Mouse (Mus musculus) right cerebral cortex, postnatal 25 days (tissue): ENCODE results near the gene Ntn5.

ENCODE experiments used
- DNase-seq: peaks from one replicate; pipeline ENCODE4 v3.0.0; 2022

The Ntn5 gene

DNA sequence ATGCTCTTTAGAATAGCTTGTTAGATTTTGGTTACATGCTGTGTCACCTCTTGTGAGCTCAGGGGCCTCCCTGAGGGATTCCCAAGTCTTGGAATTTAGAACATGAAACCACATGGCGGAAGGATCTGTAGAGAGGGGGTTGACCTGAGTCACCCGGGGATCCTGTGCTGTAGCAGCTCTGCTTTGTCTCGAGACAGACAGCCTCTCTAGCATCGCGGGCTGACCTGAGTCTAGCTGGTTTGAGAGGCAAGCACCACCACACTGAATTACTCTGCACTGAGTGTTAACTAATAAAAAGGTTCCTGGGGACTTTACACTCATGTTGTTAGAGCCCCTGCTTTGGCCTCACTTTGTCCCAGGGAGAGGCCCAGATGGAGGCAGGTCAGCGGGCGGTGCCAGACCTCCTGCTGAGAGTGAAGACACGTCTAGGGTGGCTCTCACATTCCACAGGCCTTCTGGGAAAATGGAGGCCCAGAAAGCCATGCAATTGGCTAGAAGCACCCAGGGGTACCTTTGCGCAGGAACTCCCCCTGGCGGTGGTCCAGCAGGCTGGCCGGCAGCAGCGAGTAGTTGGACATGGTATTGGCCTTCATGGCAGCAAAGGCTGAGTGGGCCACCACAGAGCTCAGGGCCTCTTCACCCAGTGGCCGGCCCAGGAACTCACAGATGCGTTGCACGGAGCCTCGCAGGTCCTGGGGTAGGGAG, 47.1 kb downstream of the Ntn5 start:
- DNase-seq: no peak

DNA sequence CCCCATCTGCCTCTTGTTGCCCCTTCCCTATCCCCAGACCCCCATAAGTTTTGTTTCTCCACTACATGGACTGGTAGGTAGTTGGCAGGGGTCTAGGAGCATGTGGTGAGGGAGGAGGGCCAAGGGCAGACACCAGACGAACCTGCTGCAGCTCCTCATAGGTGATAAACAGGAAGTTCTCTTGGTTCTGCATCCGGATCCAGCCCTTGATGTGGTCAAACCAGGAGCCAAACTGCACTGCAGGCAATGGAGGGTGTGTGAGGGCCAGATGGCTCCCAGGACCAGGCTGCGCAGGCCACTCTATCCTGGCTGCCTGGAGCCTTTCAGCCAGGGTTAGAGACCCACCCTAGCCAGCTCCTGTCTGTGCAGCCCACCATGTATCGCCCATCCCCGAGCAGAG, 49.7 kb downstream of the Ntn5 start:
- no peak for DNase-seq

DNA sequence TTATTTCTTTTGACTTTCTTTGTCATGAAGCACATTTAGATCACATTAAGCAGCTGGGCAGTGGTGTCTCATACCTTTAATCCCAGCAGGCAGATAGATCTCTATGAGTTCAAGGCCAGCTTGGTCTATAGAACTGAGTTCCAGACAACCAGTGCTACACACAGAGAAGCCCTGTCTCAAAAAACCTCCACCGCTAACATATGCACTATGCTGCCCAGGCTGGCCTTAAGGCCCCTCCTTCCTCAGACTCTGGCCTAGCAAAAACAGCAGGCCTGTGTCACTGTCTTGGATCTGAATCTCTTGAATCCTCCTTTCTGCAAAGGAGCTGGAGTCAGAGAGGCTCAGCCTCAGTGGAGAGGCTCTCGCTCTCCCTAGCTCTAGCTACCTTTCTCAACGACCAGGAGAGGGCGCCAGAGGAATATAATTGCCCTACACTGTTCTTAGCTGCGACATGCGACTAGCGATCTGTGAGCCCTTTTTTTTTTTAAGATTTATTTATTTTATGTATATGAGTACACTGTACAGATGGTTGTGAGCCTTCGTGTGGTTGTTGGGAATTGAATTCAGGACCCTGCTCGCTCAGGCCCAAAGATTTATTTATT, 55.4 kb downstream of the Ntn5 start:
- peak; percentile 67 for DNase-seq

DNA sequence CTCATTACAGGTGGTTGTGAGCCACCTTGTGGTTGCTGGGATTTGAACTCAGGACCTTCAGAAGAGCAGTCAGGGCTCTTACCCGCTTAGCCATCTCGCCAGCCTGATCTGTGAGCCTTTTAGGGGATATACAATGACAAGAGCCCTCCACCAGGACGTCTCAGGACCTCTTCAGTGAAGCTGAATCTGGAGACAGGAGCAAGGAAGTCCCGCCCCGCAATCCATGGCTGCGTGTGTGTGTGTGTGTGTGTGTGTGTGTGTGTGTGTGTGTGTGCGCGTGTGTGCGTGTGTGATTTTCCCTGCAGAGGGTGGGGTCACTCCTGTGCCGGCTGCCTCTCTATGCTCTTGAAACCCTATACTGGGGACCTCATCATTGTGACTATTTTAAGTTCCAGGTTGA, 56.0 kb downstream of the Ntn5 start:
- DNase-seq: no peak

DNA sequence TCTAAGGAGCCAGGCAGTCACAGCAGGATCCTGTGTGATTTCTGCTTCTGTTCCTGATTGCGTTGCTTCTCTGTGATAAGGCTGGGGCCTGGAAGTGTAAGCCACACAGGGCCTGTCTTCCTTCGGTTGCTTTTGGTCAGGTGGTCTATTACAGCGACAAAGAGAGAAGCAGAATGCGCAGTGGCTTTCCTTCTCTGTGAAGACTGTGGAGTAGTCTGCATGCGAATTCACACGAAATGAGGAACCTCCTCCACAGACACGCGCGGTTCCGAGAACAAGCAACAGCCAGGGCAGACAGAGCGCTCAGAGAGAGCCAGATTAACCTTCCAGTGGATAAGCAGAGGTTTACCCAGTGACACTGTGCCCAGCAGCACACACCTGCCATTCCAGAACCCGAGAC, 57.5 kb downstream of the Ntn5 start:
- DNase-seq: no peak

DNA sequence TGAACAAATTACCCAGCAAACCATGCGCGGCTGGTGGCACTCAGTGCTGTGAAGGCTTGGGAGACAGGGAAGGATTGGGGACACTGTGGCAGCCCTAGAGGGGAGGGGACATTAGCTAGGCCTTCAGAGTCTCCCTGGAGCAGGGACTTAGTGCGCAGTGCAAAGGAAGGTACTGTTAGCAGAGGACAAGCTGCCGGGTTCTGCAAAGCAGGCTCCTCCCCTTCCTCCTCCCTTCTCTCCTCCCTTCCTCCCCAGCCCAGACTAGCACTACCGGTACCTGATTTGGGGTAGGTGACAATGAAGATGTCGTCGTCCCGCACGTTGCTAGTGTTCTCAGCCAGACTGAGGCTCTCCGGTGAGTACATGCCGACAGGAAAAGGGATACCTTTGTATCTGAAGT, 58.0 kb downstream of the Ntn5 start:
- DNase-seq: peak; percentile 49

DNA sequence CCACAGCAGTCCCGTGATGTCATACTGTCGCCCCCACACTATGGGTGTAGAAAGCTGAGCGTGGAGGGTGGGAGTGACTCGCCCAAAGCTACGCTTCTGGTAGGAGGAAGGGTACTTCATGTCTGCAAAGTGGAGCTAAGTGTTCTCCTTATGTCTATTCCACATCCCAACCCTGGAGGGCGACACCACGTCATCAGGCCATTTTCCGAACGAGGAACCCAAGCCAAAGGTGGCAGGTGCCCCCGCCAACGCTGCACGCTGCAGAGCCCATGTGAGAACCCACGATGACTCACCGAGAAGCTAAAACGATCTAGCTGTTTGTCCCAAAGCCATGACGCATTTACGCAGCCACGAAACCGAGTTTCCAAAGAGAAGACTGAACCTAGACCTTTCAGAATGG, 58.5 kb downstream of the Ntn5 start:
- peak; percentile 82 for DNase-seq
